ENCODE assay signal across 11 mouse cellular contexts in genomic region chr10:127594930-127595715, GRCm38 (mm10). TPM values are rescaled to one million over a fixed set of nuclear protein-coding genes. Genes with fewer than 3 reads are reported as not detected.
DNase-seq lines count a peak whose midpoint lies in the region; ATAC-seq lines count a peak whose summit lies in the region.
"Had no signal": no experiment of that assay in that cellular context is flagged by ENCODE, and none has a peak within 500 bp of the region (broad histone marks: within the 10 kb centered on the region; RNA-seq: fewer than 3 reads in every experiment).

No protein-coding gene starts in this region.

- H3K4me1 ChIP-seq in heart, embryonic 15.5 days (replicated peaks): peaks cover 73% of the 10 kb centered on the region
- H3K4me1 ChIP-seq in heart, embryonic 10.5 days: peaks cover 97% of the 10 kb centered on the region
- H3K4me1 ChIP-seq in liver, embryonic 15.5 days (replicated peaks): peaks cover 59% of the 10 kb centered on the region

- H3K9me3 ChIP-seq in heart, embryonic 15.5 days (replicated peaks): no peaks in the 10 kb centered on the region
- no peaks in the 10 kb centered on the region for H3K9me3 ChIP-seq in heart, embryonic 10.5 days
- H3K9me3 ChIP-seq in liver, embryonic 15.5 days (replicated peaks): no peaks in the 10 kb centered on the region

- H3K4me2 ChIP-seq in heart, embryonic 15.5 days: no peak overlapping the region
- H3K4me2 ChIP-seq in liver, embryonic 15.5 days: no peak overlapping the region

- no peak for DNase-seq in heart, embryonic 10.5 days (ENCODE audit: low spot score)
- peak; percentile 48 for DNase-seq in lung, postnatal 10 days
- no peak for DNase-seq in lung, postnatal 25 days (ENCODE audit: low spot score)
- DNase-seq in brain, adult 2 months (ENCODE audit: low read depth, low spot score): peak; percentile 85
- DNase-seq: heart, postnatal 4 days; kidney, adult 9 months had no signal

- H3K27ac ChIP-seq in heart, embryonic 15.5 days: 0 out of 2 replicates have a peak overlapping the region, but pooled peaks have one; percentile 15
- H3K27ac ChIP-seq in heart, embryonic 10.5 days: no peak overlapping the region; the same call in 1 of the 2 replicates
- peak overlapping the region; percentile 42 for H3K27ac ChIP-seq in liver, embryonic 15.5 days (replicated peaks)

- no peaks in the 10 kb centered on the region for H3K27me3 ChIP-seq in heart, embryonic 15.5 days
- H3K27me3 ChIP-seq in heart, embryonic 10.5 days (ENCODE audit: insufficient read depth, poor library complexity, severe bottlenecking): no peaks in the 10 kb centered on the region
- no peaks in the 10 kb centered on the region for H3K27me3 ChIP-seq in liver, embryonic 15.5 days

- ATAC-seq in heart, embryonic 15.5 days (replicated peaks; ENCODE audit: insufficient number of reproducible peaks, insufficient read depth, low FRiP score, low read depth): no peak
- ATAC-seq in liver, embryonic 15.5 days (ENCODE audit: insufficient read depth): no peak
- ATAC-seq in megakaryocyte-erythroid progenitor cell, adult 5-6 weeks (replicated peaks; ENCODE audit: low FRiP score, low TSS enrichment, poor library complexity, severe bottlenecking): no peak
- no peak for ATAC-seq in granulocyte monocyte progenitor cell, adult 5-6 weeks (replicated peaks; ENCODE audit: poor library complexity, severe bottlenecking)
- ATAC-seq: midbrain, embryonic 16.5 days had no signal

- H3K4me3 ChIP-seq in heart, embryonic 15.5 days: no peak overlapping the region
- no peak overlapping the region for H3K4me3 ChIP-seq in heart, embryonic 10.5 days
- H3K4me3 ChIP-seq in liver, embryonic 15.5 days (replicated peaks): no peak overlapping the region

- 72% methylated on average over 30 of the region's 30 CpGs for WGBS in heart, embryonic 15.5 days
- WGBS in heart, embryonic 10.5 days: 72% methylated on average over 30 of the region's 30 CpGs
- 68% methylated on average over 30 of the region's 30 CpGs for WGBS in liver, embryonic 15.5 days (ENCODE audit: insufficient replicate concordance)

- H3K9ac ChIP-seq in heart, embryonic 15.5 days: no peak overlapping the region
- no peak overlapping the region for H3K9ac ChIP-seq in liver, embryonic 15.5 days

- H3K36me3 ChIP-seq in heart, embryonic 15.5 days: no peaks in the 10 kb centered on the region
- H3K36me3 ChIP-seq in heart, embryonic 10.5 days: peaks cover 46% of the 10 kb centered on the region
- H3K36me3 ChIP-seq in liver, embryonic 15.5 days (replicated peaks): peaks cover 24% of the 10 kb centered on the region

RNA-seq across cellular contexts. Expression of gene Lrp1, which starts 25.8 kb away (rescaled TPM):
- polyA plus RNA-seq in heart, embryonic 15.5 days (2015; fragmentation: Nextera tagmentation; extraction: Ambion mirVana): 31.2 and 43.1 TPM in 2 replicates
- polyA plus RNA-seq in heart, embryonic 10.5 days (2016; fragmentation: Nextera tagmentation; extraction: Ambion mirVana): 37.4 and 51.8 TPM in 2 replicates
- 23.2 and 31.1 TPM in 2 replicates for polyA plus RNA-seq in liver, embryonic 15.5 days (2015; fragmentation: Nextera tagmentation; extraction: Ambion mirVana)
- 0.26 TPM in 1 of 2 replicates, not detected in the other for total RNA-seq in megakaryocyte-erythroid progenitor cell, adult 5-6 weeks (2014; fragmentation: Nextera tagmentation)
- 0.04 TPM in 1 of 2 replicates, not detected in the other for total RNA-seq in megakaryocyte-erythroid progenitor cell, adult 5-6 weeks (2017)
- total RNA-seq in granulocyte monocyte progenitor cell, adult 5-6 weeks (2014; fragmentation: Nextera tagmentation): 13.9 and 15.0 TPM in 2 replicates
- 5.7 and 18.1 TPM in 2 replicates for total RNA-seq in granulocyte monocyte progenitor cell, adult 5-6 weeks (2017)

RNA-seq across cellular contexts. Expression of gene Stat6, which starts 47.7 kb away (rescaled TPM):
- polyA plus RNA-seq in heart, embryonic 15.5 days (2015; fragmentation: Nextera tagmentation; extraction: Ambion mirVana): 26.2 and 33.5 TPM in 2 replicates
- polyA plus RNA-seq in heart, embryonic 10.5 days (2016; fragmentation: Nextera tagmentation; extraction: Ambion mirVana): 22.5 and 28.1 TPM in 2 replicates
- 14.3 and 15.6 TPM in 2 replicates for polyA plus RNA-seq in liver, embryonic 15.5 days (2015; fragmentation: Nextera tagmentation; extraction: Ambion mirVana)
- 51.7 and 57.9 TPM in 2 replicates for total RNA-seq in megakaryocyte-erythroid progenitor cell, adult 5-6 weeks (2014; fragmentation: Nextera tagmentation)
- total RNA-seq in megakaryocyte-erythroid progenitor cell, adult 5-6 weeks (2017): 32.2 and 35.3 TPM in 2 replicates
- total RNA-seq in granulocyte monocyte progenitor cell, adult 5-6 weeks (2014; fragmentation: Nextera tagmentation): 71.6 and 82.1 TPM in 2 replicates
- total RNA-seq in granulocyte monocyte progenitor cell, adult 5-6 weeks (2017): 46.0 and 67.5 TPM in 2 replicates

Comparison
In these comparisons a context has a peak if more than half of its experiments do, and no peak if none do; other contexts are left out.
1. DNase-seq: peak in lung, postnatal 10 days (single experiment) and brain, adult 2 months (single experiment); none in heart, embryonic 10.5 days (single experiment) and lung, postnatal 25 days (single experiment).